In the genomic region with DNA sequence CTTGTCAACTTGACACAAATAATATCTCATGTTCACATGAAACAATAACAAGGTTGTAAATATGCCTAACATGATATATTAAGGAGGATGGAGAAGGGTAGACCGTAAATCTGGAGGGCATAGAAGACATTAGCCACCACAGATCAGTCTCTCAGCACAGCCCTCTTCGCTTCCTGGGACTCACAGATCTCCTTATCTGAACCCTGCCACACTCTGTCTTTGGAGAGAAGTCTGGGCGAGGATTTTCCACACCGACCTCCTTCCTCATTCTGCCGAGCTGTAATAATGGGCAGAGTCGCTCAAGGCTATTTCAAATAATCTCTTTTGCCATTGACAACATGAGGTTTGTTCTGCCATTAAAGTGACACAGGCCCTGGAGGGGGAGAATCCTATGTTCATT, we compare ENCODE assay signal across 35 mouse cellular contexts.
"Had no signal": no experiment of that assay in that cellular context is flagged by ENCODE, and none has a peak within 500 bp of the region (broad histone marks: within the 10 kb centered on the region; RNA-seq: fewer than 3 reads in every experiment).

No protein-coding gene starts in this region.

- H3K4me3 ChIP-seq: heart, embryonic 10.5 days; heart, embryonic 12.5 days; heart, embryonic 13.5 days; heart, embryonic 15.5 days; hindbrain, embryonic 10.5 days; hindbrain, embryonic 12.5 days; hindbrain, embryonic 13.5 days; hindbrain, embryonic 15.5 days; intestine, embryonic 15.5 days; kidney, embryonic 15.5 days; layer of hippocampus, adult 2 months; left cerebral cortex, adult 2 months had no signal

- H3K9ac ChIP-seq: heart, embryonic 12.5 days; heart, embryonic 13.5 days; heart, embryonic 15.5 days; hindbrain, embryonic 12.5 days; hindbrain, embryonic 13.5 days; hindbrain, embryonic 14.5 days; hindbrain, embryonic 15.5 days; intestine, embryonic 15.5 days; kidney, embryonic 15.5 days had no signal

- H3K4me1 ChIP-seq: hindbrain, embryonic 10.5 days; hindbrain, embryonic 12.5 days; hindbrain, embryonic 13.5 days; hindbrain, embryonic 15.5 days; intestine, embryonic 15.5 days; kidney, embryonic 15.5 days had no signal

- H3K36me3 ChIP-seq: heart, embryonic 10.5 days; heart, embryonic 12.5 days; heart, embryonic 15.5 days; hindbrain, embryonic 10.5 days; hindbrain, embryonic 12.5 days; hindbrain, embryonic 13.5 days; hindbrain, embryonic 15.5 days; intestine, embryonic 15.5 days; kidney, embryonic 15.5 days had no signal

- ATAC-seq: hindbrain, embryonic 16.5 days; hindbrain, postnatal 0 days; inflammation-experienced regulatory T-cells, adult 6 months; intestine, embryonic 15.5 days; intestine, embryonic 16.5 days; intestine, postnatal 0 days had no signal

- H3K9me3 ChIP-seq: heart, embryonic 10.5 days; heart, embryonic 12.5 days; heart, embryonic 13.5 days; heart, embryonic 15.5 days; hindbrain, embryonic 10.5 days; hindbrain, embryonic 12.5 days; hindbrain, embryonic 13.5 days; hindbrain, embryonic 15.5 days; intestine, embryonic 15.5 days; kidney, embryonic 15.5 days had no signal

- H3K27me3 ChIP-seq: heart, embryonic 12.5 days; heart, embryonic 13.5 days; heart, embryonic 15.5 days; hindbrain, embryonic 12.5 days; hindbrain, embryonic 13.5 days; hindbrain, embryonic 15.5 days; intestine, embryonic 15.5 days; kidney, embryonic 15.5 days had no signal

- DNase-seq: heart, postnatal 10 days; heart, postnatal 14 days; heart, postnatal 36 days; heart, postnatal 4 days; kidney, adult 11 months; kidney, adult 18-20 months; kidney, adult 2 months; kidney, adult 8-10 months; kidney, adult 9 months; kidney, postnatal 10 days; kidney, postnatal 14 days; kidney, postnatal 25 days; kidney, postnatal 36 days; kidney, postnatal 4 days; layer of hippocampus, adult 9-11 months; layer of hippocampus, postnatal 36 days had no signal

- H3K27ac ChIP-seq: heart, embryonic 10.5 days; heart, embryonic 13.5 days; heart, embryonic 15.5 days; hindbrain, embryonic 10.5 days; hindbrain, embryonic 12.5 days; hindbrain, embryonic 13.5 days; hindbrain, embryonic 14.5 days; hindbrain, embryonic 15.5 days; hindbrain, postnatal 0 days; intestine, embryonic 15.5 days; kidney, embryonic 15.5 days; kidney, postnatal 0 days; layer of hippocampus, adult 2 months; left cerebral cortex, adult 2 months had no signal
